In the genomic region with DNA sequence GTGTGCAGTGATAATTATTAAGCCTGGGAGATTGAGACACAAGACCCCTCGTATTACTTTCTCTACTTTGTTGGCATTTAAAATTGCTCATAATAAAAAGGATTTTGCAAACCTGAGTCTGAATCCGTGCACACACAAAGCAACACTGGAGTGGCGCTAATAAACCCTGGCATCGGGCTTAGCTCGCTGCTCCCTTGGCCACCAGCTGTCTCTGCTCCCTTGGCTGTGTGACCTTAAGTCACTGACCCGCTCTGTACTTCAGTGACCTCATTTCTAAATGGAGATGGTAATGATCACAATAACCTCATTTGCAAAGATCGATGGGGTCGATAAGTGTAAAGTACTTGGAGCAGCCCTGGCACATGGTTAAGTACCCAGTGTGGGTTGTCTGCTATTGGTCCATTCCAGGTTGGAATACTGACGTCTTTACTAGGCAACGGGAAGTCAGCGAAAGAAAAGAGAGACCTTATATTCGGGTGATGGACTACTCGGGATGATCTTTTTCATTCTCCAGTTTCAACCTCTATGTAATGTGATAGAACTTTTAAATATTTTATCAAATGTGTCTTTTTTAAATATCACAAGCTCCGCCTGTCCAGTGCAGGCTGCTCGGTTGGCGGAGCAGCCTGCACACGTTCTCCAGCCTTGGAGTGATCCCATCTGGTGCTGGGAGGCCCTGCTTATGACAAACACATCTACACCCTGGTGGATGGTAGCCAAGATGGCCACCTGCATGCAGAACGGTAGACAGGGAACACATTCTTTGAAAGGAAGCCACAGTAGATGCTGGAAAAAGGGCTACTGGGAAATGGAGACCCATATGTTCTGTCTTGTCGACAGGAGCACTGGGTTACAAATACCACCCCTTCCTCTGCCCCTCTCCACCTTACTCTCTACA, we compare ENCODE assay signal across 15 mouse cellular contexts. TPM values are rescaled to one million over a fixed set of nuclear protein-coding genes. Genes with fewer than 3 reads are reported as not detected.
DNase-seq lines count a peak whose midpoint lies in the region; ATAC-seq lines count a peak whose summit lies in the region.
"Had no signal": no experiment of that assay in that cellular context is flagged by ENCODE, and none has a peak within 500 bp of the region (broad histone marks: within the 10 kb centered on the region; RNA-seq: fewer than 3 reads in every experiment).

No protein-coding gene starts in this region.

- intact Hi-C loops in heart, postnatal 25 days (cut with DNase I): no loop called here
- intact Hi-C loops in left cerebral cortex, postnatal 4 days (cut with DNase I): no loop called here
- intact Hi-C loops in left cerebral cortex, postnatal 10 days (cut with DNase I): no loop called here

- ATAC-seq in megakaryocyte progenitor cell, adult 5-6 weeks (replicated peaks; ENCODE audit: poor library complexity): no peak
- ATAC-seq: intestine, embryonic 15.5 days had no signal

- DNase-seq in heart, adult 11 months: peak; percentile 79
- no peak for DNase-seq in heart, postnatal 25 days (ENCODE audit: low spot score)
- DNase-seq in left cerebral cortex, postnatal 4 days: peak; percentile 27
- no peak for DNase-seq in left cerebral cortex, postnatal 10 days (ENCODE audit: extremely low spot score in 1 of 2, low spot score in 2 of 2)
- peak; percentile 74 for DNase-seq in cerebellum, adult 9-11 months
- DNase-seq in retina, postnatal 1 day: peak; percentile 49
- DNase-seq: adrenal gland, postnatal 36 days; gastrocnemius, postnatal 25 days; kidney, postnatal 25 days; layer of hippocampus, adult 9-11 months; lung, adult 2 months; lung, postnatal 36 days; thymus, postnatal 4 days had no signal

RNA-seq across cellular contexts. Expression of gene Ormdl3, which starts 3.6 kb away (rescaled TPM):
- total RNA-seq in heart, postnatal 25 days (2021): 10 to 100 TPM; 35.6 to 37.8 TPM
- 10 to 100 TPM; 60.7 to 64.9 TPM for total RNA-seq in left cerebral cortex, postnatal 4 days (2021)
- total RNA-seq in left cerebral cortex, postnatal 10 days (2021): 10 to 100 TPM; 44.1 to 49.6 TPM
- total RNA-seq in megakaryocyte progenitor cell, adult 5-6 weeks (2015): 5.5 and 7.7 TPM in 2 replicates
- total RNA-seq in megakaryocyte progenitor cell, adult 5-6 weeks (2017): 7.2 and 10.6 TPM in 2 replicates

RNA-seq across cellular contexts. Expression of gene Lrrc3c, which starts 7.3 kb away (rescaled TPM):
- total RNA-seq in heart, postnatal 25 days (2021): not detected
- not detected for total RNA-seq in left cerebral cortex, postnatal 4 days (2021)
- not detected for total RNA-seq in left cerebral cortex, postnatal 10 days (2021)
- total RNA-seq in megakaryocyte progenitor cell, adult 5-6 weeks (2015): not detected in 2 replicates
- total RNA-seq in megakaryocyte progenitor cell, adult 5-6 weeks (2017): not detected in 2 replicates
- total RNA-seq: adrenal gland, postnatal 36 days; gastrocnemius, postnatal 25 days had no signal

RNA-seq across cellular contexts. Expression of gene Gm12355, which starts 34.7 kb away (rescaled TPM):
- total RNA-seq in heart, postnatal 25 days (2021): 1 to 10 TPM; 7.2 to 7.7 TPM
- 10 to 100 TPM; 24.2 to 26.4 TPM for total RNA-seq in left cerebral cortex, postnatal 4 days (2021)
- total RNA-seq in left cerebral cortex, postnatal 10 days (2021): 10 to 100 TPM; 12.6 to 16.8 TPM
- total RNA-seq in megakaryocyte progenitor cell, adult 5-6 weeks (2015): 9.7 and 12.5 TPM in 2 replicates
- total RNA-seq in megakaryocyte progenitor cell, adult 5-6 weeks (2017): 3.2 and 5.2 TPM in 2 replicates

RNA-seq across cellular contexts. Expression of gene Gsdma3, which starts 35.4 kb away (rescaled TPM):
- total RNA-seq in heart, postnatal 25 days (2021): 1 to 10 TPM; 2.7 to 3.3 TPM
- not detected for total RNA-seq in left cerebral cortex, postnatal 4 days (2021)
- under 1 TPM; 0.30 to 0.36 TPM for total RNA-seq in left cerebral cortex, postnatal 10 days (2021)
- total RNA-seq in megakaryocyte progenitor cell, adult 5-6 weeks (2015): not detected in 2 replicates
- not detected in 2 replicates for total RNA-seq in megakaryocyte progenitor cell, adult 5-6 weeks (2017)

RNA-seq across cellular contexts. Expression of gene Zpbp2, which starts 39.9 kb away (rescaled TPM):
- total RNA-seq in heart, postnatal 25 days (2021): not detected
- total RNA-seq in left cerebral cortex, postnatal 4 days (2021): not detected
- not detected for total RNA-seq in left cerebral cortex, postnatal 10 days (2021)
- 0.17 TPM in 1 of 2 replicates, not detected in the other for total RNA-seq in megakaryocyte progenitor cell, adult 5-6 weeks (2015)
- 0.10 TPM in 1 of 2 replicates, not detected in the other for total RNA-seq in megakaryocyte progenitor cell, adult 5-6 weeks (2017)
- total RNA-seq: gastrocnemius, postnatal 25 days had no signal

Comparison
In these comparisons a context has a peak if more than half of its experiments do, and no peak if none do; other contexts are left out.
1. DNase-seq: peak in heart, adult 11 months (single experiment), left cerebral cortex, postnatal 4 days (single experiment), cerebellum, adult 9-11 months (single experiment) and retina, postnatal 1 day (single experiment); none in heart, postnatal 25 days (single experiment) and left cerebral cortex, postnatal 10 days (0 of 2).